Mouse (Mus musculus): ENCODE measurements around the gene Uqcr11.

The Uqcr11 gene

DNA sequence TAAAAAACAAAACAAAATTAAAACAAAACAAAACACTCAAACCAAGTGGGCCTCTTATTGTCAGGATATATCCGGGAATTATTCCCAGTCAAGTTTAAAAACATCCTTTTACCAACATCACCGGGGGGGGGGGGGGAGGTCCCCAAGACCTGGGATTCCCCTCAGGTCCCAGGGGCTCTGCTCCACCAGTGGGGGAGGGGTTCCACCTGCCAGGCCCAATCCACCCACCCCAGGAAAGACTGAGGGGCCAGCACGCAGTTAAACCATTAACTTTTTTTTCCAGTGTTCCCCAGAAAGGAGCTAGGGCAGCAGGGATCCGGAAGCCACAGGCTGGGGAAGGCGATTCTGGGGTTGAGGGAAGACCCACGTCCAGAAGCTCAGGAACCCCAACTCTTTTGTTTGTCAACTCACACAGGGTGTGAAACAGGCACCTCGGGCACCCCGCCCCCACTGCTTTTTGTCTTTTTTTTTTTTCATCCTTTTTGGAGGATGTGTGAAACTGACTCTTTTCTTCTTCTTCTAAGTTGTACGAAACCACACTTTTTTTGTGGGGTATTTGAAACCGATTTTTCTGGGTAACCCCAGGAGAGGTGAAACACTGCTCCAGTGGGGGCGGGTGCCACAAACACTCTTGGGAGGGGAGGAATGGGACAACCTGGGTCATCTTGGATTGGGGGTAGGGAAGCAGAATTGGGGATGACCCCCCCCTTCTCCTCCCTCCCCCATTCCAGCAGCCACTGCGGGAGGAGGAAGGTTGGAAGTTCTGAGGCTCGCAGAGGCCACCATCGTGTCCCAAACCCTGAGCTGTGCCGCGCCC is 25.1 kb upstream of the Uqcr11 start:
- no peak for DNase-seq (ENCODE audit: low spot score in 2 of 2)

GRCm38 (mm10) chr10:80430375-80430980 is 23.8 kb upstream of the Uqcr11 start:
- DNase-seq (ENCODE audit: low spot score in 2 of 2), result no peak

DNA sequence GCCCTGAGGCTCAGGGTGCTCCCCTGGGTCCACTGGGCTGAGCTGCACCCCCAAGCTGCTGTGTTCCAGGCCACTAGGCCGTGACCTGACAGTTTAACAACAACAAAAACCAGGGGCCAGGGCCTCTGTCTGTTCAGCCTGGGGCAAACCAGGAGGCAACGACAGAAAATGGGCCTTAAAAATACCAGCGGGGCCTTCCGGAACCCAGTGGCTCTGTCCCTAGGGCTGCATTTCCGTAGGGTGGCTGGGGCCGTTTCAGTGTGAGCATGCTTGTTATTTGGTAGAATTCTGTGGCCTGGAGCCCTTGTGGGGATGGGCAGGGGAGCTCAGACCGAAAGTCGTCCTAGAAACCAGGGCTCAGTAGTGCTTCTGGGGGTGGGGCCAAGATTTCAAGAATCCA is 23.2 kb upstream of the Uqcr11 start:
- no peak for DNase-seq (ENCODE audit: low spot score in 2 of 2)

DNA sequence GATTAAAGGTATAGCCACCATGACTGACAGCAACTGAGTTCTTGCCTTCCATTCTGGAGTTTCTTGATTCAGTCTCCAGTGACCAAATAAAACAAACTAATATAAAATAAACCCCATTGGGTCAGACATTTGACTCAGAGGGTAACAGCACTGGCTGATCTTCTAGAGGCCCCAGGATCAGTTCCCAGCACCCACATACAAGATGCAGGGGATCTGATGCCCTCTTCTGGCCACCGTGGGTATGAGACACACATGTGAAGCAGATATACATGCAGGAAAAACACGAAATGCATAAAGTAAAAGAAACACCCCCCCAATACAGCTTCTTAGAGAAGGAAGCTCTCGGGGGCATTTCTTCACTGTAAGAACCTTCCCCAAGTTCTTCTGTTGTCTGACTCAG is 18.4 kb upstream of the Uqcr11 start:
- DNase-seq (ENCODE audit: low spot score in 2 of 2), result no peak

GRCm38 (mm10) chr10:80423562-80423961 is 16.9 kb upstream of the Uqcr11 start:
- DNase-seq (ENCODE audit: low spot score in 2 of 2), result no peak

GRCm38 (mm10) chr10:80421651-80422472 is 15.2 kb upstream of the Uqcr11 start:
- DNase-seq (ENCODE audit: low spot score in 2 of 2), result no peak

GRCm38 (mm10) chr10:80421208-80421607 is 14.6 kb upstream of the Uqcr11 start:
- DNase-seq (ENCODE audit: low spot score in 2 of 2), result no peak

DNA sequence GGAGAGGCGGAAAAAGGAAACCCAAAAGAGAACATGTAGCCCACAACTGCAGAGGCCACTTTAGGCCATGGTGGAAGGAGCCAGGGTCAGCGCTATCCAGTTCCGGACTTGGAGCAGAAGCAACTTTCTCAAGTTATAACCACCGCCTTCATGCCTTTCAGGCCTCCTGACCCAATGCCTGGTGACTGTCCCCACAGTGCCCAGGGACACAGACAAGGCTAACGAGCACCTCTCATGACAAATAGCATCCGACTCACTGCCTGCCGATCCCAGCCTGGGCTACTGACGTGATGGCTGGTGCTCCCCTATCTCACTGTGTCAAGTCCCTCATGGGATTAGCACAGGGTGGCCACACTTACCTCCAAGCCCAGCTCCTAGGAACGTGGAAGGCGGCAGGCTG is 14.1 kb upstream of the Uqcr11 start:
- no peak for DNase-seq (ENCODE audit: low spot score in 2 of 2)

DNA sequence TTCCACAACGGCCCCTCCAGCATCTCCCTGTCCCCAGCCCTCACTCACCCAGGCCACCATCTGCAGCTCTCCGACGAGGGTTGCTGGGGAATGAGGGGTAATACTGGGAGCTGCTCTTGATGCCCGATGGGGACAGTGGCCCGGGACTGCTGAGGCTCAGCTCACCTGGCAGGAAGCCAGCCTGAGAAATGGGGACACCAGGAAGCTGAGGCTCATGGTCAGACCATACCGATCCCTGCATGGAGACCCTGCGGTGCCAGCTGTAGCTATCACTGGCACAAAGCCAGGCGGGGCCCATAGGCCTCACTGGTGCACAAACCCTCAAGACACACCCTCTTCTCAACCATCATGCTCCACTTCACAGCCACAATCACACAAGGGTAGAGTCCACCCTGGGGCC is 12.8 kb upstream of the Uqcr11 start:
- DNase-seq (ENCODE audit: low spot score in 2 of 2), result no peak

GRCm38 (mm10) chr10:80418311-80418710 is 11.7 kb upstream of the Uqcr11 start:
- DNase-seq (ENCODE audit: low spot score in 2 of 2), result no peak

DNA sequence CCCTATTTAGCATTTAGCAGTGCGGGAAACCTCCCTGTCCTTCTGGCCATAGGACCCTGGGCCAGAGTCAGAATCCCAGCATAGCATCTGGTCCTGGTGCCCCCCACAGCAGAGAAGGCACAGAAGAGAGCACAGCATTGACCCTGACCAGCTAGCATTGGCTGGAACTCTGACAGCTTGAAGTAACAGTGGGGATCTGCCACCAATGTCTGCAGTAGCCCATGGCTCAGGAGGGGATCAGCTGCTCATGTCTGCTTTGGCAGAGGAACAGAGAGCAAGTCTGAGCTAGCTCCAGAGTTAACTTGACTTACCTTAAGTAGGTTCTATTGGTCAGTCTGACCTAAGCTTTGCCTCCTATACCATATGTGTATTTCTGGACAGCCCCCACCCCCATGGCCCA is 11.2 kb upstream of the Uqcr11 start:
- no peak for DNase-seq (ENCODE audit: low spot score in 2 of 2)

GRCm38 (mm10) chr10:80417371-80417770 is 10.7 kb upstream of the Uqcr11 start:
- no peak for DNase-seq (ENCODE audit: low spot score in 2 of 2)

GRCm38 (mm10) chr10:80415566-80415965 is 8.9 kb upstream of the Uqcr11 start:
- no peak for DNase-seq (ENCODE audit: low spot score in 2 of 2)

GRCm38 (mm10) chr10:80412656-80413541 is 6.3 kb upstream of the Uqcr11 start:
- DNase-seq (ENCODE audit: low spot score in 2 of 2), result peak; percentile 53 to 68

GRCm38 (mm10) chr10:80407924-80408323 is 1.3 kb upstream of the Uqcr11 start:
- no peak for DNase-seq (ENCODE audit: low spot score in 2 of 2)

DNA sequence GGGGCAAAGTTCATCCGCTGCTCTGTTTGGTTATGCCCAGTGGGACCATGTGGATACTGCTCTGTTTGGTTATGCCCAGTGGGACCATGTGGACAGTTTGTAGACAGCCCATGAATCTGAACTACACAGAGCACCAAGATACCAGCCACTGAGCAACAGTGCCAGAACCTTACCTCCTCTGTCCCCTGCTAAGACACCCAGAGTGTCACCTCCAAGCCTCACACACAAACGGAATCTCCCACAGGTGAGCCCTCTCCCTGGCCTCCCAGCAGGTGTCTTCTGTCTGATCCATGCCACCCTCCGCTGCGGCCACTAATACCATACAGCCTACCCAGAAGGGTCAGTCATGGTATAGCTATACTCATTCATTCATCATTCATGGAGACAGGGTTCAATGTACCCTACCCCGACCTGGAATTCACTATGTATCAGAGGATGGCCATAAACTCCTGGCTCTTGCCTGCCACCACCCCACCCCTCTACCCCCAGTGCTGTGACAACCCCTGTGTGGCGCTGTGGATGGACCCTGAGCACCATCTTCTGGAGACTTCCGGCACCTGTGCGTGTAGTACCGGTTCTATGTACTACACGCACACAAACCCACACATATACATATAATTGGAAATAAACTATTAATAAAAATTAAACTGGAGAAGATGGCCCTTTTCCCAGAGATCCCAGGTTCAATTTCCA is 1.0 kb downstream of the Uqcr11 start:
- no peak for DNase-seq (ENCODE audit: low spot score in 2 of 2)

DNA sequence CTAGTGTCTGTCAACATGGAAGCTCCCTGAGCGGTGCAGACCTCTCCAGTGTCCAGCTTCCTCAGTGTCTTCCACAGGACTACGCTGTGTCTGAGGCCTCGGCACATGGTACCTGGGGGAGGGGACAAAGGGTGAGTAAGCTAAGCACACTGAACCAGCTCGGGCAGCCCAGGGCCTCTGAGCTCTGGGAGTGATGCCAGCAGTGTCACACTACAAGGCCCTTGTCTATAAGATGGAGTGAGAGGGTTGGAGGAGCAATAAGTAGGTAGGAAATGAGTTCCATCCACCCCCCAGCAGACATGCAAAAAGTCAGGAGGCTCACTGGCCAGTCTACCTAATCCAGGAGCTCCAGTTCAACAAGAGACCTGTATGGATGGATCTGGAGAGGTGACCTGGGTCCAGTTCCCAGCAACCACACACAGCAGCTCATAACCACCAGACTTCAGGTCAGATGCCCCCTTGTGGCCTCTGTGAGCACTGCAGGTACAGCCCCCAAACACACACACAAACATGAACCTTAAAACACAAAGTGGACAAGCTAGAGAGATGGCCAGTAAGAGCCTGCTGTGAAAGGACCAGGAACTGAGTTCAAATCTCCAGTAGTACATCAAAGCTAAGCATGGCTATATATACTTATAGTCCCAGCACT is 3.5 kb downstream of the Uqcr11 start:
- DNase-seq (ENCODE audit: low spot score in 2 of 2), result no peak

DNA sequence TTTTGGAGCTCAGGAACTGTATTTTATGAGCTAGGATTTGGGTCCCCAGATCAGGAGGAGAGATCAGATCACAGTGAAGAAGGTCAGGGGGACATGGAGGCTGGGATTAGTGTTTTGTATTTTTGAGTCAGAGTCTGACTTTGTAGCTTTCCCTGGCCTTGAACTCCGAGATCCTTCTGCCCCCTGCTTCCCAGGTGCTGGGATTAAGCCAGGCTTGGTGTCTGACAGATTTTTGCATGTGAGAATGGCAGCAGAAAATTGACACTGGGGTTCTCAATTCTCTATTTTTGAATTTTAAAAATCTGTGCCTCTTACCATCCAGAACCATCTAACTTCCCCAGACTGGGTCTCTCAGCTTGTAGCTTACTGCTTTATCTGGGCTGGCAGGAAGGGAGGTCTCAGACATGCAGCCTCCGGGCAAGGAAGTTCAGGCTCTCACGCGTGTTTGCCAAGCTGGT is 5.9 kb downstream of the Uqcr11 start:
- DNase-seq (ENCODE audit: low spot score in 2 of 2), result no peak

DNA sequence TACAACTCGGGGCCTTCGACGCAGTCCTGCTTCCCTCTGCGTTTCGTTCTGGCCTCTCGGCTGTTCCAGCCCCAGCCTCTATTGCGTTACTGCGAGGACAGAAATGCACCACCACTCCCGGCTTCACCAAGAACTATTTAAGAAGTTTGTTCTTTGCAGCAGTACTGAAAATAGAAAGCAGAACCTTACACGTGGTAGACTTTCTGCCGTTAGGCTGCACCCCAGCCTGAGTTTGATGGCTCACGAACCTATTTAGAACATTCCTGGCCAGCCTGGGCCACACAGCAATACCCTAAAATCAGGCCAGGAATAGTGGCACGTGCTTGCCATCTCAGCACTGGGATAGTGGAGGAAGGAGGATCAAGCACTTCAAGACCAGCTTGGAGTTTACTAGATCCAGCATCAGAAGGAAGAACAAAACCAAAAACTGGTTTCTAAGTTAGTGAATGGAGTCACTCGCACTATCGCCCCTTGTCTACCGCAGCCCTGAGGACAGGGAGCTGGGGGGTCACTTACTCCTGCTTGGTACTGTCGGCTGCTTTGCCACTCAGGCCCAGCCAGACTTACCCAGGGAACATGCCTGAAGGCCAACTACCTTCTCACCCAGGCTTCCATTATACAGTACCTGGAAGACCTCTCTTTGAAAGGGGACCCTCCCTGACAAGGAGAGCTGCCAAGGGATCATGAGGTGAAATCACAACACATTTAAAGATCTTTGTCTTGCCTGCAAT is 6.5 kb downstream of the Uqcr11 start:
- DNase-seq (ENCODE audit: low spot score in 2 of 2), result no peak
